Mouse (Mus musculus): ENCODE data around the gene Dhdh.
"Not testable (repeated sequence)": the region's sequence is repeated elsewhere in the genome, so short reads cannot be mapped to it uniquely, and the experiment has no call there.

The Dhdh gene

DNA sequence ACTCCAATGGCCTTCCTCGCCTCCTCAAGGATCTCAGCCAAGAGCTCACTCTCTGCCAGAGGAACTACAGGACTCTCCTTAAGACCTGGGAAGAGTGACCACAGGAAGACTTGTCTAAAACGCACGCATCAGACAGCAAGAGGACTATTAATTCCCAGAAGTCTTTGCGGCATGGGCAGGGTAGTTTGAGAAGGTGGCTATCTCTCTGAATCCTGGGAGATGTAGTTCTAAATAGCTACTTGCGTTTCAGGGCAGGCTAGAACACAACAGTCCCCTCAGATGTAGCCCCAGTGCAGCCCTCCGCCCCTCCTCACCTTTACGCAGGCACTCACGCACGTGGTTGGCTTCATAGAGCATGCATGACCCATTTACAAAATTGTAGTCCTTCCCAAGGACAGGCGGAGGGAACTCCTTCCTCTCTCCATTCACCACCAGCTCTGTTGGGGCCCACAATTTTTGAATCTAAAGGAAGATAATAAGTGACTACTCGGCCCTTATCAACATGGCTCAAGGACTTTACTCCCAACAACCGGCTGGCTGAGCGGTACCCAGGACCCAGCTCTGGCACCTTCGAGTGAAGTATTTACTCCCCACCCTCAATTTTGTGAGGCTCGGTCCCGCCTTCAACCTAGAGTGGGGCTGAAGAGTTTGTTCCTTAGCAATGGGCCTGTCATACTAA, 13.2 kb downstream of the Dhdh start:
- no peak for DNase-seq (ENCODE audit: low spot score in 2 of 2)

DNA sequence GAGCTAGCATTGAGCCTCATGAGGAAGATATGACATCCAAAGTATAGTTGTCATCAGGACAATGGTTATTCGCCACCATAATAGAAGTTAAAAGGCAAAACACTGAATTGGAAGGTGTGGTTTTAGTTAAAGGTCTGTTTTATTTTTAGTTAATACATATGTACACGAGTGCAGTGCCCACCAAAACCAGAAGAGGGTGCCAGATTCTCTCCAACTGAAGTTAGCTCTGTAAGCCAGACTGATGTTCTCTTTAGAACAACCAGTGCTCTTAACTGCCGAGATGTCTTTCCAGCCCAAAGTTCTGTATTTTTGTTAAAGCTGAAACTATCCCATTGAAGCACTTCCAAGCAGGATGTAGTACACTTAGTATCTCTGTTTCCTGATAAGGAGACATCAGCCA, 17.7 kb downstream of the Dhdh start:
- DNase-seq (ENCODE audit: low spot score in 2 of 2), result peak in 1 of 2 experiments; percentile 58

DNA sequence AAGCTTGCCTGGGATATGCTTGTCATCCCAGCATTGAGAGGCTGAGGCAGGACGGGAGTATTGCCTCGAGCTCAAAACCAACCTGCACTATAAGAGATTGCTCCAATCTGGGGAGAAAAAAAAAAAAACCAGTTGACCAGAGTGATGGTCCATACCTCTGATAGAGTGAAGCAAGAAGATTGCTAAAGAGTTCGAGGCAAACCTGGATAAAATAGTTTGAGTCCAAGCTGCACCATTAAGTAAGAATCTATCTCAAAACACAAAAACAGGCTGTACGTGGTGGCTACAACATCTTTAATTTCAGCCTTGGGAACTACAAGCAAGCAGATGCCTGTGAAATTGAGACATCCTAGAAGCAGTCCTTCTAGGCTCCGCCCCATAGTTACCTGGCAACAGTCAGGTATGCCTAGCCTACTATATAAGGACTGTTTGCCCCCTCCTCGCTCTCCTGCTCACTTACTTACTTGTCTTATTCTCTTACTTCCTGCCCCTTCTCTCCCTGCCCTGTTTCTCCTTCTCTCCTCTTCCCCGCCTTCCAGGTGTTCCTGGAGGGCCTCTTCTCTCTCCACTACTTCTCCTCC, 21.4 kb downstream of the Dhdh start:
- DNase-seq (ENCODE audit: low spot score in 2 of 2), result no peak

DNA sequence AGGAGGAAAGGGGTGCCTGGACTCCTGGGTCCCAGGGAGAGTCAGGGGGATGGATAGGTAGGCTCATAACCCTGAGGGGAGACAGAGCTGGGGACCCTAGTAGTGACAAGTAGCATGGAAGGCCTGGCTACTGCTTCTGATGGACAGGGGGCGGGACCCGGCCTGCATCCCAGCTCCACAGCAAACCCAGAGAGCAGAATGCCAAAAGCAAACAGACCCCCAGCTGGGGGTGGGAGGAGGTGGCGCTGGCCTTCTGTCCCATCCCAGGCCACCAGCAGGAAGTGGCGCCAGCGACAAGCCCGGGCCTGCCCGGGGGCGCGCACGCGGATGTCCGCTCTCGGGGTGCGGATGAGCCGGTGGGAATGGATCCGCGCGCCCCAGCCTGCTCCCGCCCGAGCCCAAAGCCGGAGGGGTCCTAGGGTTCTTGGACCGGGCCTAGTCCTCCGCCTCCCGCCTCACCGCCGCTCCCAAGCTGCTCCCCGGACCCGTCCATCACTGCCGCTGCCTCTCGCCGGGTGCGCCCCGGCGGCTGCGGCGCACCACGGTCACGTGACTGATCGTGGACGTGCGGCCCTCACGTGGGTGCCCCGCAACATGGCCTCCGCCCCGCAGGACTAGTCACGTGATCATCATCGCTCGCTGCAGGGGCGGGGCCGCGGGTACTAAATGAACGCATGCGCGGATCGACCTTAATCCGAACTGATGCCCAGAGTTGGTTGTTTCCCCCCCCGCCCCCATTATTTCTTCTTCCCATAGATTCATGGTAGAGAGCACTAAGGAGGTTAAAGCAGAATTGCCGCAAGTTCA, 22.1 kb downstream of the Dhdh start, which contains the start of gene Bax:
TSS of gene Bax (minus strand) at position 616 of the 807 bp plus-strand sequence.
- peak; percentile 93 for DNase-seq (ENCODE audit: low spot score in 2 of 2)

DNA sequence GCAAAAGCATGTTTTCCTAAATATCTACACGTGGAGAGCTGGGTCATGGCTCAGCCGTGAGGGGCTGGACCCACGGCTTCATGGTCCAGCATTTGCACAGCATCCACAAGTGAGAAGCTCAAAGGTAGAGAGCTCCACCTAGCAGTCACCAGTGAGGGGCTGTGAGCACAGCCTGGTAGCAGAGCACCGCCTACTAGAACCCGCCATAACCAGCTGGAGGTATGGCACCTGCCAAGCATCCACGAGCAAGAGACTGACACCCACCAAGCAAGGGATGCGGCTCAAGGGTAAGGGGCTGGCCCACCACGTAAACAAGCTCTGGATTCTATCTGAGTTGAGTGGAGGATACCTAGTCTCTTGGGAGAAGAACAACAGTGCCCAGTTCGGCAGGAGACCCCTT, 23.1 kb downstream of the Dhdh start:
- no peak for DNase-seq (ENCODE audit: low spot score in 2 of 2)

DNA sequence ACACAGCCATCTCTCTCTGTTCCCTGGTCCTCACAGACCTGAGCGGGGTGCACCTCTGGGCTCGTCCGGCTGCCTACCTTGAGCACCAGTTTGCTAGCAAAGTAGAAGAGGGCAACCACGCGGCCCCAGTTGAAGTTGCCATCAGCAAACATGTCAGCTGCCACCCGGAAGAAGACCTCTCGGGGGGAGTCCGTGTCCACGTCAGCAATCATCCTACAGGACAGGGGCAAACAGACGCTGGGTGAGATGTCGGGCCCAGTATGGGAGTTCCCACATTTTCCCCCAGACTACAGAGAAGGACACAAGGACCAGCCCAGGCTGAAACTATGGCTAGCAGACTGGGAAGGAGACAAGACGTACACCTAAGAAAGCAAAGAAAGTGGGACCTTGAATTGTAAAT, 23.5 kb downstream of the Dhdh start:
- DNase-seq (ENCODE audit: low spot score in 2 of 2), result no peak

DNA sequence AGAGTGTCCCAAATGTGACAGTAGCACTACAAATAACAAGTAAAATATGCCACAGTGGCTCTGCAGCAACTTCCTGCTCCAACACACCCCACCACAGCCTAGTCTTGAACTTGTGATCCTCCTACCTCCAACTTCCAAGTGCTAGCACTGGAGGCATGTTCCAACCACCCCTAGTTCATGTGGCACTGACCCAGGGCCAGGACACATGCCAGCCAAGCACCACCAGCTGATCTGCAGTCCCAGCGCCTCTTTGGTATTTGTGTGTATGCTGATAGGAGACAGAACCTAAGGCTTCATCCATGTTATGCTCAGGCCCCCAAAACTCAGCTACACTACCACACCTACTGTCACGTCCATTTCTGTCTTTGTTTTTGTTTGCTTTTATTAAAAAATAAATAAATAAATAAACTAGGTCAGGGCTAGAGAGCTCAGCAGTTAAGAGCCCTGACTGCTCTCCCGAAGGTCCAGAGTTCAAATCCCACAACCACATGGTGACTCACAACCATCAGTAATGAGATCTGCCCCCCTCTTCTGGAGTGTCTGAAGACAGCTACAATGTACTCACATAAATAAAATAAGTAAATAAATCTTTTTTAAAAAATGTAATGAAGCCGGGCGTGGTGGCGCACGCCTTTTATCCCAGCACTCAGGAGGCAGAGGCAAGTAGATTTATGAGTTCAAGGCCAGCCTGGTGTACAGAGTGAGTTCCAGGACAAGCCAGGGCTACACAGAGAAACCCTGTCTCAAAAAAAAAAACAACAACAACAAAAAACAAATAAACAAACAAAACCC, 24.4 kb downstream of the Dhdh start:
- no peak for DNase-seq (ENCODE audit: low spot score in 2 of 2)

DNA sequence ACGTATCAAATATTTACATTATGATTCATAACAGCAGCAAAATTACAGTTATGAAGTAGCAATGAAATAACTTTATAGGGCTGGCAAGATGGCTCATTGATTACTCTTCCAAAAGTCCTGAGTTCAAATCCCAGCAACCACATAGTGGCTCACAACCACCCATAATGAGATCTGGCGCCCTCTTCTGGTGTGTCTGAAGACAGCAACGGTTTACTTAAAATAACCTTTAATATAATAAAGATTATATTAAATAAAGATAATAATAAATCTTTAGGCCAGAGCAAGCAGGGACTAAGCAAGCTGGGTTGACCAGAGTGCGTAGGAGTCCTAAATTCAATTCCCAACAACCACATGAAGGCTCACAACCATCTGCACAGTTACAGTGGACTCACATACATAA, 25.7 kb downstream of the Dhdh start:
- DNase-seq (ENCODE audit: low spot score in 2 of 2), result not testable (repeated sequence)

DNA sequence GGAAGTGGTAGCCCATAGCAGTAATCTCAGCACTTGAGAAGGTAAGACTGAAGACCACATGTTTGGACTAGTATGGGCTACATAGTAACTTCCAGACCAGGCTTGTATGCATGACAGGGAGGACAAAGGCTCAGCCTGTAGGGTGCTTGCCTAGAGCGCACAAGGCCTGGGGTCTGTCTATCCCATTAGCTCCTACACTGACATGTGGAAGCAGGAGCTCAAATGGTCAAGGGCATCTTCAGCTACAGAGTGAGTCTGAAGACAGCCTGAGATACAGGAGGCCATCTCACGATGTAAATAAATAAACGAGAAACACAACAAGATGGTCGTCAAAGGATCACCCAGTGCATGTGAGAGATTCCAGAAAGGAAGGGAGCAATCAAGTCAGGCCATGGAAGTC, 26.3 kb downstream of the Dhdh start:
- DNase-seq (ENCODE audit: low spot score in 2 of 2), result no peak

DNA sequence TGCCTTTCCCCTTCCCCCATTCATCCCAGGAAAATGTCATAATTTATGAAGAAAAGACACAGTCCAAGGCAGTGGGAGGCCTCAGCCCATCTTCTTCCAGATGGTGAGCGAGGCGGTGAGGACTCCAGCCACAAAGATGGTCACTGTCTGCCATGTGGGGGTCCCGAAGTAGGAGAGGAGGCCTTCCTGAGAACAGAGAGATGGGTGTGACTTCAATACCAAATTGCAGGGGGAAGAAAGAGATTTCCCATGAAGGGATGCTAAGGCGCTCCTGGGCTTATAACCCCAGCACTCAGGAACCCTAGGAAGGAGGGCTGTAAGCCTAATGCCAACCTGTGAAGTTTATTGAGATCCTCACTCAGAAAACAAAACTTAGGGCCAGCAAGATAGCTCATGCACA, 26.8 kb downstream of the Dhdh start:
- no peak for DNase-seq (ENCODE audit: low spot score in 2 of 2)

DNA sequence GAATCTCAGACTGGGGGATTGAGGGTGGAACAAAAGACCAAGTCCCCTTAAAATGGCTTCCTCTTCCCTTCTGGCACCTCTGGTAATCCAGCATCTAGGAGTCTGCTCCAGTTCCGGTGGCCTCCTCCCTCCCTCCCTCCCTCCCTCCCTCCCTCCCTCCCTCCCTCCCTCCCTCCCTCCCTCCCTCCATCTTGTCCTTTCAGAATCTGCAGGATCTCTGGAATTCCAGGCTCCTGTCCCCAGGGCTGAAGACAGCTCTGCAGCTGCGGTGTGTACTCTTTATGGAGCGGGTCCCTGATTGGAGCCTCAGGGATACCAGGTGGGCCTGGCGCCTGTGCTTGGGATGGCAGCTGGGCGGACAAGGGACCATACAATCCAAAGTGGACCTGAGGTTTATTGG, 27.3 kb downstream of the Dhdh start:
- DNase-seq (ENCODE audit: low spot score in 2 of 2), result no peak

DNA sequence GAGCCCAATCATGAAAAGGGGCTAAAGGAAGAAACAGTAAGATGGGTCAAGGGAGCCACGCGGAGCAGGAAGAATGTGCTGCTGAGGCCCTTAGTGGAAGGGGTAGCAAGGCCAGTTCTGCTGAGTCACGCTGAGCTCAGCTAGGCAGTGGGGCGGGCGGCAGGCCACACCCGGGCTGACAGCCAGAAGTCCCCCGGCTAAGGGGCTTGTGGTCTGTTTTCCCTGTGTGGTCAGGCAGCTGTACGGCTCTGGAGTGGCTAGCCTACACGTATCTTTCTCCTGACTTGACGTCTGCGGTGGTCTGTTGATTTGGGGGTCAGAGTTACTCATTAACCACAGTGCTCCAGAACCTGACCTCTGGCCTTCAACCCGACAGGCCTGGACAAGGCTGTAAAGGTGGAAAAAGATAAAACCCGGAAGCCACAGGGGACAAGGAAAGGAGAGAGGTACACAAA, 27.7 kb downstream of the Dhdh start:
- no peak for DNase-seq (ENCODE audit: low spot score in 2 of 2)

DNA sequence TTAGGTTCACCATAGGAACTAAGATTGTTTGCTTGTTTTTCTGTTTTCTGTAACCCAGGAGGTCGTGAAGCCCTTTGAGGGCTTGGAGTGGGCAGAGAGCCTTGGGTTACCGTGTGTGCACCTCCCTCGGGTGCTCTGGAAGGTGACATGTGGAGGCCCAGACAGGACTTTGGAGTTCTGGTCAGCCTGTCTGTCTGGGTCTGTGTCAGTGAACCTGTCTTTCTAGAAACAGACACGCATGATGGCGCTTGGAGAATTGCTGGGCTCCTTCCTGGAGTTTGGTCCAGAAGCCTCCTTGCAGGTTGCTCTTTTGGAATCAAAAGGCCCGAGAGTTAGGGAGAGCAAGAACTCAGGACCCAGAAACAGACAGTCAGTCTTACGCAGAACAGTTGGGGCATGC, 28.2 kb downstream of the Dhdh start:
- DNase-seq (ENCODE audit: low spot score in 2 of 2), result no peak

DNA sequence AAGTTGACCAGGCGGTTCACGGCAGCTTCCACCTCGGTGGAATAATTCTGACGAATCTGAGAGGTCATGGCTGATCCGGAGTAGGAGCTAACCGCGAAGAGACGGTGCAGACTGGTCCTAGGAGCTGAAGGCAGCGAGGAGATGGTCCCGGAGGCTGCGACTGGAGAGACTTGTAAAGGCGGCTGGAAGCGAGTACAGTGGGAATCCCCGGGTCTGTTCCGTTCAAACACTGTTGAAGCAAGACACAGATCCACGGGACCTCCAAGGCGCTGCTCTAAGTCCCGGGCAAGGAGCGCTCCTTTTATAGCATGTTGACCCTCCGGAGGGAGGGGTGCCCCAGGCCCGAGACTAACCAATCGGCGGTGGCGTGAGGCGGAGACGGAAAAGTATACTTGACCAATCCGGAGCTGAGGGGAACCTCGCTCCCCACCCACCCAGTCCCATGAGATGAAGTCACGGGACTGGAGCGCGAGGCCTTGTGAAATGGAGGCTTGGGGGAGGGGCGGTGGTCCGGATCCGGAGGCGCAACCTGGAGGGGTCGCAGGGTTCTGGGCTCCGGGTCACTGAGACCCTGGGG, 29.0 kb downstream of the Dhdh start, which contains the start of gene Ftl1:
TSS of gene Ftl1 (minus strand) at position 321 of the 577 bp plus-strand sequence.
- DNase-seq (ENCODE audit: low spot score in 2 of 2), result peak; percentile 97

DNA sequence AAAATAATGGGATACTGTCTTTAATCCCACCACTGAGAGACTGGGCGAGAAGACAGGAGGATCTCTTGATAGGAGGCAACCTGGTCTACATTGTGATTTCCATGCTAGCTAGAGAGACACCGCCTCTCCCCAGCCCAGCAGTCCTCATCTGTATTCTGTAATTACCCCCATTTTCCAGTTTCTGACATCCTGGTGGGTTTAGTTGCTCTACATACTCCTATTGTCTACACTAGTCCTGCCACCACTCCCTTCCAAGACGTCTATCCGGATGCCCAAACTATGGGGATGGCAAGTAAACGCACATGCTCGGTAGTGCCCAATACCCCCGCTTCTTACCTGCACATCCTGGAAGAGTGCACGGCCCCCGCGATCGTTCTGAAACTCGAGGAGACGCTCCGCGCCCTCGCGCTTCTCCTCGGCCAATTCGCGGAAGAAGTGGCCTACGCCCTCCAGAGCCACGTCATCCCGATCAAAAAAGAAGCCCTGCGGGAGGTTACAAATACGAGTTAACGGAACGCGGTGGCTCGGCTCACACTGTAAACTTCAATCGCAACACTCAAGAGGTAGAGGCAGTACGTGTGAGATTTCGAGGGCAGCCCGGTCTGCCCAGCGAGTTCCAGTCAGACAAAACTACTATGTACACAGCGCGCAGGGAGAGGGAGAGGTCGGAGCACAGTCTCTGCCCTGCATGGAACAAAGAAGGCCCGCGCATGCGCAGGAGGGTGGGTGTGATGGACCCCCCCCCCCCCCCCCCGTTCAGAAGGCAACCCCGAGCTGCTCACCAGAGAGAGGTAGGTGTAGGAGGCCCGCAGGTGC, 29.6 kb downstream of the Dhdh start:
- DNase-seq (ENCODE audit: low spot score in 2 of 2), result peak; percentile 53 to 69

DNA sequence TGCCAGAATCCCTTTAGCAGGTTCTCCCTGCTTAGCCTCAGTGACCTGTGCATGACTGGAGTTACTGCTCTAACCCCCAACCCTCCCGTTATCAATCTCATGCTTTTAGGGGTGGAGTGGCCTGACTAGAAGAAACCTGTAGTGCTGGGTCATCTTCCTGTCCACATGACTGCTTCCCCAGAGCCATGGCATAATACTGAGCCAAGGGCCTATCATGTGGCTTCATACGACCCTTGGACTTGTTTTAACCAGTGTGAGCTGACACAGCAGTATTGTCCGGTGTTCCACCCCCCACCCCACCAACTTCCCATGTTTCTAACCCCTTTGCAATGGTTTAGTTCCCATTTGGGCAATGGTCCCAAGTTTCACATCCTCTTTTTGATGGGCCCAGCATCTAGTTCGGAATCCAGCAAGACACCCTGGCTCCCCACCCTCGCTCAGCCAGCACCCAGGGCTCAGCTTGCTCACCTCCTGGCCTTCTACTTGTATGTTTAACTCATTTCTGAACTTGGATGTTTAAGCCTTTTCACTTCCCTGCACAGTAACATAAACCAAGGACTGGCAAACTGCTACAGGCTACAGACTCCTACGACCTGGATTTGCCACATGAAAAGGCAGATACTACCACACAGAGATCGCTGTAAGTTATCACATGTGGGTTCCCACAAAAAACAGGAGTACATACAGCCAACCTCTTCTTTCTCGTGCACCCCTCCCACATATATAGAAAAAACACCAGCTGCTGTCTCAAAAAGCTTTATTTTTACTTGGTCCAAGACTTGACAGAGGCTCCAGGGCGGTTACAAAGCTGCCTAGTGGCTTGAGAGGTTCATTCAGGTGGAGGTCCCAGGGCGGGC, 31.2 kb downstream of the Dhdh start:
- no peak for DNase-seq (ENCODE audit: low spot score in 2 of 2)

DNA sequence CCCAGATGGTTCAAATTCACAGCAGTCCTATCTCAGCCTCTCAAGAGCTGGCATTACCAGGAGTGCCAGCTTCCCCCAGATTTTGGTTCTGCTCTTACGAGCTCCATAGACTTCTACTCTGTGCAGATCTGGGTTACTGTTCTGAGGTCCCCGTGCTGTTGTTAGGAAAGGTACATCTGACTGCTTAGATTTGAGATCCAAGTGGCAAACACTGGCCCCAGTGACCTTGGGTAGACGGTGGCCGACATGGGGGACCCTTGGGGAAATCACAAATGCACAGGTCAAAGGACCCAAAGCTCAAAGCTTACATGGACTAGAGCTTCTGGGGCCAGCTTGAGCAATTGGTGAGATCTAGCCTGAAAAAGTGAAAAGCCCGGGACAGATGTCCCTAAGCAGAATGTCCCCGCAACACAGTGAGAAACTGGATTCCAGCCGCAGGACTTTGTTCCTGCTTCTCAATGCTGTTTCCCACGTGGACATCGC, 31.8 kb downstream of the Dhdh start:
- no peak for DNase-seq (ENCODE audit: low spot score in 2 of 2)

DNA sequence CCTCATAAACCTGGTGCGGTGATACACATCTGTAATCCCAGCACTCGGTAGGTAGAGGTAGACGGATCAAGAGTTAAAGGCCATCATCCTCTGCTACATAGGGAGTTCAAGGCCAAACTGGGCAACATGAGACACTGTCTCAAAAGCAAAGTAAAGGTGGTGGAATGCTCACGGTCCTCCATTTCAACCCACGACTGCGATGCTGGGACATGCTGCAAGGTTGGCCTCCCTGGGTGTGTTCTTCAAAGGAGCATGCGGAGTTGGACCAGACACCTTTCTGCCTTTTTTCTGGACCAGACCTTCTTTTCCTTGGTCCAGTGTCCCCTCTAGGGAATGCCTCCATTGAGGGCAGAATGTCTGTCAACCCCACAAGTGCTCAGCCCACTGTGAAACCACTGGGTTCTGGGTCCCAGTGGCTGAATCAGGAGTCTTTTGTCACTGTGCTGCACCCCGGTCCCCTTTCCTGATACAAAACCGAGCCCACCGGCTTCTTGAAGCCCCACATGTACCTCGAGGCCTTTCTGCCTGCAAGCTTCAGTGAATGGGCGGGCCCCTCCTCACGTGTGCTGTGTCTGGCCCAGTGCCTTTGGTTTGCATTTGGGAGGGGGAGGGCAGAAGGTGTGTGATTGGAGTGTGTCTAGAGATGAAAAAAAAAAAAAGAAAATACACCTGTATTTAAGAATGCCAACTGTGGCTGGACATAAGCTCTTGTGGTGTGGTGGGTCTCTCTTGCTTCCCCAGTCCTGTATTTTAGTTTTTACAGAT, 32.5 kb downstream of the Dhdh start:
- DNase-seq (ENCODE audit: low spot score in 2 of 2), result no peak

DNA sequence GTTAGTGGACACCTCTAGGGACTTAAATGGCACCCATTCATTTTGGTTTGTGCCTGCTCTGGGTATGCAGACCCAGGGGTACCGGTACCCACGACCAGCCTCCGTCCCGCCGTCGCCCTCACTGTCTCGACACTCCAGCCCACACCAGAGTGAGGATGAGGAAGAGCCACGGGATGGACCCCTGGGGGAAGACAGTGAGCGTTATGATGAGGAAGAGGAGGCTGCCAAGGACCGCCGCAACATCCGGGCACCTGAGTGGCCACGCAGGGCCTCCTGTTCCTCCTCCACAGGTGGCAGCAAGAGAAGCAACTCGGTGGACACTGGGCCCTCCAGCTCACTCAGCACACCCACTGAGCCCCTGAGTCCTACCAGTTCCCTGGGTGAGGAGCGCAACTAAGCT, 33.6 kb downstream of the Dhdh start:
- no peak for DNase-seq (ENCODE audit: low spot score in 2 of 2)
